Mouse (Mus musculus): ENCODE data around the gene Hpca.

DNA sequence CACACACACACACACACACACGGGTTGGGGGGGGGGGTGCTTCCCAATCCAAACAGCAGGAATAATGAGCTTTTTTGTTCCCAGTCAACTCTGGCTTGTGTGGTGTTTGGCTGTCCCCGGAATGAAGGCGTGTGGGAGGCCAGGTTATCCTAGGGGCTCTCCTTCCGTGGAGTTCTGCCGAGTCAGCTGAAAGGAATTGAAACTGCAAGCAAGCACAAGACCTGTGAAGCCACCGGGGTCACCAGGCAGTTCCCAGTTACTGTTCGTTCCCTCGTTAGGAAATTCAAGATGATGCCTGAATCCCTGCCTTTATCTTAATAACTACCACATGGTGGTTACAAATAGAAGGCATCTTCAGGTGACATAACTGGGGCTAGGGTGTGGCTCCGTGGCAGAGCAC, 7.6 kb upstream of the Hpca start:
- TF ChIP-seq TAL1 (IDR thresholded peaks at IDR 0.05; ENCODE audit: low read length) (no peak), GATA1 (IDR thresholded peaks at IDR 0.05; ENCODE audit: low read length) (no peak)
